Mouse (Mus musculus): ENCODE results near the gene Zfp82.
"Not testable (repeated sequence)": the region's sequence is repeated elsewhere in the genome, so short reads cannot be mapped to it uniquely, and the experiment has no call there.

Gene Zfp82

GRCm38 (mm10) chr7:30072146-30073028, at the start of gene Zfp82:
TSS of gene Zfp82 (minus strand) at chr7:30072900.
- Histone ChIP-seq H3K27me3 (ENCODE audit: control insufficient read depth, insufficient read depth, low read length, poor library complexity, severe bottlenecking) (no peaks in the 10 kb centered on the region), H3K36me3 (ENCODE audit: control insufficient read depth, insufficient read depth, low read length, poor library complexity, severe bottlenecking) (peaks cover under 1% of the 10 kb centered on the region; the same call in 1 of the 2 replicates)
- DNase-seq (ENCODE audit: low read depth, low spot score), result peak; percentile 90

- no peak for DNase-seq (ENCODE audit: low read depth, low spot score)
- peaks cover 2% of the 10 kb centered on the region; the same call in 1 of the 2 replicates for H3K36me3 ChIP-seq (ENCODE audit: control insufficient read depth, insufficient read depth, low read length, poor library complexity, severe bottlenecking)
- H3K27me3 ChIP-seq (ENCODE audit: control insufficient read depth, insufficient read depth, low read length, poor library complexity, severe bottlenecking), result no peaks in the 10 kb centered on the region
Observed at GRCm38 (mm10) chr7:30122188-30122530, 49.5 kb upstream of the Zfp82 start.

- peak; percentile 92 for DNase-seq (ENCODE audit: low read depth, low spot score)
- Histone ChIP-seq H3K27me3 (ENCODE audit: control insufficient read depth, insufficient read depth, low read length, poor library complexity, severe bottlenecking) (no peaks in the 10 kb centered on the region), H3K36me3 (ENCODE audit: control insufficient read depth, insufficient read depth, low read length, poor library complexity, severe bottlenecking) (peaks cover 2% of the 10 kb centered on the region; the same call in 1 of the 2 replicates)
Observed at GRCm38 (mm10) chr7:30121308-30122187, 48.8 kb upstream of the Zfp82 start, which contains the start of gene Zfp382. TSS of gene Zfp382 (plus strand) at chr7:30121942.

GRCm38 (mm10) chr7:30117935-30118334, 45.2 kb upstream of the Zfp82 start:
- H3K36me3 ChIP-seq (ENCODE audit: control insufficient read depth, insufficient read depth, low read length, poor library complexity, severe bottlenecking); DNase-seq (ENCODE audit: low read depth, low spot score); H3K27me3 ChIP-seq (ENCODE audit: control insufficient read depth, insufficient read depth, low read length, poor library complexity, severe bottlenecking): not testable (repeated sequence)

- no peak for DNase-seq (ENCODE audit: low read depth, low spot score)
- Histone ChIP-seq H3K36me3 (ENCODE audit: control insufficient read depth, insufficient read depth, low read length, poor library complexity, severe bottlenecking) (no peaks in the 10 kb centered on the region), H3K27me3 (ENCODE audit: control insufficient read depth, insufficient read depth, low read length, poor library complexity, severe bottlenecking) (no peaks in the 10 kb centered on the region)
Observed at GRCm38 (mm10) chr7:30116076-30116475, 43.4 kb upstream of the Zfp82 start.

- peaks cover 3% of the 10 kb centered on the region for H3K36me3 ChIP-seq (ENCODE audit: control insufficient read depth, insufficient read depth, low read length, poor library complexity, severe bottlenecking)
- H3K27me3 ChIP-seq (ENCODE audit: control insufficient read depth, insufficient read depth, low read length, poor library complexity, severe bottlenecking), result no peaks in the 10 kb centered on the region
- peak; percentile 51 for DNase-seq (ENCODE audit: low read depth, low spot score)
Observed at GRCm38 (mm10) chr7:30099297-30099696, 26.6 kb upstream of the Zfp82 start.

GRCm38 (mm10) chr7:30095551-30096125, 22.9 kb upstream of the Zfp82 start:
- peaks cover 2% of the 10 kb centered on the region; the same call in 1 of the 2 replicates for H3K36me3 ChIP-seq (ENCODE audit: control insufficient read depth, insufficient read depth, low read length, poor library complexity, severe bottlenecking)
- no peaks in the 10 kb centered on the region for H3K27me3 ChIP-seq (ENCODE audit: control insufficient read depth, insufficient read depth, low read length, poor library complexity, severe bottlenecking)
- peak; percentile 20 for DNase-seq (ENCODE audit: low read depth, low spot score)

GRCm38 (mm10) chr7:30094646-30095429, 22.1 kb upstream of the Zfp82 start, which contains the start of gene Zfp260:
TSS of gene Zfp260 (plus strand) at chr7:30094777.
- Histone ChIP-seq H3K27me3 (ENCODE audit: control insufficient read depth, insufficient read depth, low read length, poor library complexity, severe bottlenecking) (no peaks in the 10 kb centered on the region), H3K36me3 (ENCODE audit: control insufficient read depth, insufficient read depth, low read length, poor library complexity, severe bottlenecking) (no peaks in the 10 kb centered on the region; the same call in 1 of the 2 replicates)
- peak; percentile 90 for DNase-seq (ENCODE audit: low read depth, low spot score)

GRCm38 (mm10) chr7:30093918-30094415, 21.3 kb upstream of the Zfp82 start:
- DNase-seq (ENCODE audit: low read depth, low spot score), result no peak

GRCm38 (mm10) chr7:30092666-30093065, 20.0 kb upstream of the Zfp82 start:
- Histone ChIP-seq H3K27me3 (ENCODE audit: control insufficient read depth, insufficient read depth, low read length, poor library complexity, severe bottlenecking) (no peaks in the 10 kb centered on the region), H3K36me3 (ENCODE audit: control insufficient read depth, insufficient read depth, low read length, poor library complexity, severe bottlenecking) (no peaks in the 10 kb centered on the region; the same call in 1 of the 2 replicates)
- no peak for DNase-seq (ENCODE audit: low read depth, low spot score)

More at GRCm38 (mm10) chr7:30093918-30094415, 21.3 kb upstream of the Zfp82 start:
- H3K36me3 ChIP-seq (ENCODE audit: control insufficient read depth, insufficient read depth, low read length, poor library complexity, severe bottlenecking), result no peaks in the 10 kb centered on the region; the same call in 1 of the 2 replicates
- H3K27me3 ChIP-seq (ENCODE audit: control insufficient read depth, insufficient read depth, low read length, poor library complexity, severe bottlenecking), result no peaks in the 10 kb centered on the region

- H3K36me3 ChIP-seq (ENCODE audit: control insufficient read depth, insufficient read depth, low read length, poor library complexity, severe bottlenecking), result no peaks in the 10 kb centered on the region; the same call in 1 of the 2 replicates
- DNase-seq (ENCODE audit: low read depth, low spot score), result peak; percentile 71
- H3K27me3 ChIP-seq (ENCODE audit: control insufficient read depth, insufficient read depth, low read length, poor library complexity, severe bottlenecking), result no peaks in the 10 kb centered on the region
Observed at GRCm38 (mm10) chr7:30090970-30091585, 18.4 kb upstream of the Zfp82 start.

GRCm38 (mm10) chr7:30090092-30090969, 17.6 kb upstream of the Zfp82 start, which contains the start of the genes Gm26920 and Zfp566:
TSS of gene Gm26920 (minus strand) at chr7:30090410.
TSS of gene Zfp566 (minus strand) at chr7:30090527.
- Histone ChIP-seq H3K36me3 (ENCODE audit: control insufficient read depth, insufficient read depth, low read length, poor library complexity, severe bottlenecking) (no peaks in the 10 kb centered on the region; the same call in 1 of the 2 replicates), H3K27me3 (ENCODE audit: control insufficient read depth, insufficient read depth, low read length, poor library complexity, severe bottlenecking) (no peaks in the 10 kb centered on the region)
- peak; percentile 98 for DNase-seq (ENCODE audit: low read depth, low spot score)
